Mouse (Mus musculus) CH12.LX (cell line): ENCODE measurements around the gene Hspa12a. TPM values are rescaled to one million over a fixed set of nuclear protein-coding genes. Genes with fewer than 3 reads are reported as not detected.

Experiments used
- DNase-seq: peaks from one replicate; pipeline ENCODE4 v3.0.0-alpha.2; 2013; ENCODE audit errors: extremely low read depth
- H3K27ac ChIP-seq: 2 replicates; pipeline ENCODE4 v1.5.1; 2012; ENCODE audit warnings: low read depth, mild to moderate bottlenecking, control low read depth, moderate library complexity; ENCODE audit not compliant: insufficient read depth
- H3K27me3 ChIP-seq: replicated peaks from 2 replicates; pipeline ENCODE3; 2012; ENCODE audit warnings: inconsistent platforms
- H3K36me3 ChIP-seq, 2 experiments: replicated peaks in 1 of 2; 2 replicates each; pipeline versions ENCODE3 to v1.6.1; 2012; ENCODE audit warnings: inconsistent platforms in 1 of 2, low read length in 1 of 2, mild to moderate bottlenecking in 1 of 2, mixed read lengths in 1 of 2, moderate library complexity in 1 of 2; ENCODE audit not compliant: control insufficient read depth in 1 of 2, insufficient read depth in 1 of 2
- H3K4me1 ChIP-seq, 2 experiments: 2 replicates each; pipeline ENCODE4 v1.6.1; 2012; ENCODE audit warnings: inconsistent platforms in 1 of 2, moderate library complexity in 1 of 2; ENCODE audit not compliant: insufficient read depth in 2 of 2, control insufficient read depth in 1 of 2
- H3K4me2 ChIP-seq: 2 replicates; pipeline ENCODE4 v1.6.1; 2012; ENCODE audit warnings: low read depth, mild to moderate bottlenecking, control low read depth; ENCODE audit not compliant: poor library complexity, insufficient read depth, severe bottlenecking
- H3K4me3 ChIP-seq, 3 experiments: fragments of 150-350 bp in 1 of 3; sonication (generic) in 1 of 3; replicated peaks in 1 of 3; 2 replicates each; pipeline versions ENCODE3 to v1.5.1; 2011 to 2012; ENCODE audit warnings: low read depth in 2 of 3, low read length in 2 of 3, mild to moderate bottlenecking in 2 of 3, moderate library complexity in 2 of 3, control low read depth in 1 of 3, improper control_type of control experiment in 1 of 3, inconsistent platforms in 1 of 3, mixed read lengths in 1 of 3; ENCODE audit not compliant: poor library complexity in 1 of 3
- H3K79me2 ChIP-seq: replicated peaks from 2 replicates; pipeline ENCODE4 v1.6.1; 2012; ENCODE audit warnings: mild to moderate bottlenecking, moderate library complexity; ENCODE audit not compliant: control insufficient read depth, poor library complexity, insufficient read depth, severe bottlenecking; ENCODE audit errors: extremely low read depth
- H3K9ac ChIP-seq: 2 replicates; pipeline ENCODE4 v1.6.1; 2012; ENCODE audit warnings: low read depth, mild to moderate bottlenecking, control low read depth, moderate library complexity; ENCODE audit not compliant: insufficient read depth
- H3K9me3 ChIP-seq: replicated peaks from 2 replicates; pipeline ENCODE3; 2012; ENCODE audit warnings: low read length, inconsistent platforms, mixed read lengths
- ELF1 ChIP-seq: IDR thresholded peaks from 2 replicates; pipeline ENCODE4 v1.6.1; 2014; ENCODE audit warnings: low read depth, mild to moderate bottlenecking, inconsistent platforms, low read length, improper control_type of control experiment
- JUN ChIP-seq: IDR thresholded peaks from 2 replicates; pipeline ENCODE4 v1.6.1; 2011; ENCODE audit warnings: low read depth, mild to moderate bottlenecking, low read length, improper control_type of control experiment, moderate library complexity; ENCODE audit not compliant: insufficient read depth
- KAT2A ChIP-seq: IDR thresholded peaks from 2 replicates; pipeline ENCODE4 v1.6.1; 2012; ENCODE audit warnings: low read length, improper control_type of control experiment, inconsistent platforms; ENCODE audit not compliant: insufficient replicate concordance
- MEF2A ChIP-seq: IDR thresholded peaks from 2 replicates; pipeline ENCODE4 v1.6.1; 2014; ENCODE audit warnings: low read depth, mild to moderate bottlenecking, inconsistent platforms, low read length, improper control_type of control experiment, borderline replicate concordance
- MXI1 ChIP-seq: IDR thresholded peaks from 2 replicates; pipeline ENCODE4 v1.6.1; 2011; ENCODE audit warnings: mild to moderate bottlenecking, low read depth, low read length, improper control_type of control experiment
- MYC ChIP-seq: IDR thresholded peaks from 2 replicates; pipeline ENCODE4 v1.6.1; 2011; ENCODE audit warnings: low read depth, mild to moderate bottlenecking, improper control_type of control experiment, low read length
- RAD21 ChIP-seq: IDR thresholded peaks from 2 replicates; pipeline ENCODE4 v1.6.1; 2011; ENCODE audit warnings: low read depth, mild to moderate bottlenecking, low read length, improper control_type of control experiment, moderate library complexity
- TBP ChIP-seq: conservative IDR thresholded peaks from 2 replicates; pipeline ENCODE4 v1.6.1; 2011; ENCODE audit warnings: low read depth, low read length, improper control_type of control experiment
- TCF12 ChIP-seq: IDR thresholded peaks from 2 replicates; pipeline ENCODE4 v1.6.1; 2014; ENCODE audit warnings: low read depth, mild to moderate bottlenecking, inconsistent platforms, low read length, improper control_type of control experiment
- UBTF ChIP-seq: IDR thresholded peaks from 2 replicates; pipeline ENCODE4 v1.6.1; 2012; ENCODE audit warnings: low read depth, mild to moderate bottlenecking, inconsistent platforms, low read length, improper control_type of control experiment, moderate library complexity
- USF1 ChIP-seq: IDR thresholded peaks from 2 replicates; pipeline ENCODE4 v1.6.1; 2014; ENCODE audit warnings: low read depth, mild to moderate bottlenecking, inconsistent platforms, low read length, improper control_type of control experiment
- USF2 ChIP-seq: conservative IDR thresholded peaks from 2 replicates; pipeline ENCODE4 v1.6.1; 2011; ENCODE audit warnings: low read depth, low read length, improper control_type of control experiment
- ZC3H11A ChIP-seq: IDR thresholded peaks from 2 replicates; pipeline ENCODE4 v1.6.1; 2012; ENCODE audit warnings: low read depth, mild to moderate bottlenecking, inconsistent platforms, low read length, improper control_type of control experiment
- ZMIZ1 ChIP-seq: IDR thresholded peaks from 2 replicates; pipeline ENCODE4 v1.6.1; 2012; ENCODE audit warnings: low read depth, mild to moderate bottlenecking, inconsistent platforms, low read length, improper control_type of control experiment
- ZNF384 ChIP-seq: IDR thresholded peaks from 2 replicates; pipeline ENCODE4 v1.6.1; 2012; ENCODE audit warnings: low read depth, low read length, improper control_type of control experiment, inconsistent platforms
- dilution Hi-C: fragments of 300-500 bp; cut with MboI; formaldehyde crosslinking; loops from 2 replicates; pipeline ENCODE4 v1.14.3; 2020; ENCODE audit warnings: low sequenced_read_pairs; ENCODE audit not compliant: extremely low pct_unique_long_range_greater_than_20kb, extremely low pct_ligation_motif_present
- in situ Hi-C: fragments of 300-500 bp; cut with MboI; formaldehyde crosslinking; loops from 3 replicates; pipeline ENCODE4 v1.14.3; 2019; ENCODE audit warnings: low sequenced_read_pairs, low pct_ligation_motif_present, low pct_unique_long_range_greater_than_20kb, mixed read lengths
- polyA plus RNA-seq: library from polyadenylated mRNA; unstranded; fragments of >175 nt; gene quantifications from 2 replicates; pipeline ENCODE4 v1.2.1, GENCODE M21; 2012; ENCODE audit warnings: low read depth; ENCODE audit not compliant: insufficient read length
- total RNA-seq, 2 experiments: library from RNA; depleted of rRNA; stranded (reverse); fragments of 300-350 nt in 1 of 2; fragments of >200 nt in 1 of 2; gene quantifications; 2 replicates each; pipeline ENCODE4 v1.2.3; 2012 to 2014

Hspa12a gene
- total and polyA plus RNA-seq, 3 experiments, result 1.4 to 1.9 (median 1.4) TPM

- Histone ChIP-seq H3K27ac (no peak overlapping the region), H3K36me3 (no peaks in the 10 kb centered on the region), H3K4me3 (no peak overlapping the region), H3K9ac (no peak overlapping the region), H3K27me3 (no peaks in the 10 kb centered on the region), H3K4me2 (no peak overlapping the region), H3K9me3 (no peaks in the 10 kb centered on the region), H3K4me1 (no peaks in the 10 kb centered on the region), H3K79me2 (no peaks in the 10 kb centered on the region)
- in situ Hi-C loops, result no loop called here
- dilution Hi-C loops, result no loop called here
- no peak for TF ChIP-seq RAD21
- TF ChIP-seq USF2, result no peak
- TF ChIP-seq ZNF384, result no peak
- no peak for TF ChIP-seq TBP
- no peak for TF ChIP-seq KAT2A
- no peak for TF ChIP-seq ZC3H11A
- no peak for TF ChIP-seq MXI1
- TF ChIP-seq JUN, result no peak
- no peak for TF ChIP-seq UBTF
- no peak for TF ChIP-seq ZMIZ1
- no peak for TF ChIP-seq USF1
- no peak for TF ChIP-seq TCF12
- no peak for TF ChIP-seq MEF2A
- no peak for DNase-seq
Observed at GRCm38 (mm10) chr19:58882336-58882735, 61.1 kb downstream of the Hspa12a start.

GRCm38 (mm10) chr19:58879330-58879957 lies 64.0 kb downstream of the Hspa12a start:
- Histone ChIP-seq H3K9me3 (no peaks in the 10 kb centered on the region), H3K4me1 (no peaks in the 10 kb centered on the region), H3K36me3 (no peaks in the 10 kb centered on the region), H3K27me3 (no peaks in the 10 kb centered on the region), H3K9ac (no peak overlapping the region), H3K4me2 (no peak overlapping the region), H3K79me2 (no peaks in the 10 kb centered on the region)
- DNase-seq, result no peak
- dilution Hi-C loops (no loop called here), in situ Hi-C loops (no loop called here)
- TF ChIP-seq ELF1 (no peak), USF1 (no peak), MYC (no peak), TCF12 (no peak)
- TF ChIP-seq, all 38 proteins: peak for 0
- Histone ChIP-seq H3K4me3 (no peak overlapping the region), H3K27ac (no peak overlapping the region)
